Mouse (Mus musculus): ENCODE measurements around the gene Ifrd2.

Gene Ifrd2

DNA sequence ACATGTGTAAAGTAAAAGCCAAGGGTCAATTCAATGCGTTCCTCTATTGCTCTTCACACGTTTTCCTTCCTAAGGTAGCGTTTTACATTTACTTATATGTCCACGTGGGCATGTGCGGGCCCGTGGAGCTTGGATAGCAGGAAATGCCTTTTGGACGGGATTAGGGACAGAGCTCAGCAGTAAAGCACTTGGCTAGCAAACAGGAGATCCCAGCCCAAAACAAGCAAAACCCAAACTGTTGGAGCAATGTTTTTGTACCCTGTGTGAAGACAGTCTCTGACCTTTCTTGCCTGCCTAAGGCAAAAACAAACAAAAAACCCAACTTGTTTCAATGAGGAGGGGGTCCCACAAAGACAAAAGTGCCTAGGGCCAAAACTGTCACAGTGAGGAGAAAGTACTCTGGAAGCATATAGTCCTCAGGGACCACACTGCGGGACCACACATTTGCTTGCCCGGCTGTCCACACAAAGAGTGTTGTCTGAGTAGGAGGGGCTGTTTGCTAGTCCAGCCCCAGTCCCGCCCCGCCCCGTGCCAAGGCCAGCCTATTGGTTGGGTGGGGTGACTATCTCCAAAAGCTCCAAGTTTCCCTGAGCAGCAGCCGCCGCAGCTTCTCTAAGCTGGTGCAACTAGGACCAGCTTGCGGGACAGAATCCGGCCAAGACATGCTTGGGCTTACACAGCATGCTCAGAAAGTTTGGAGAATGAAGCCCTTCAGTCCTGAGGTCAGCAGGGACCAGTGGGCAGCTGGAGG is 10.9 kb upstream of the Ifrd2 start, which contains the start of gene Hyal1:
Gene Hyal1 (plus strand): TSS at position 571 of the 751 bp plus-strand sequence.
- no peak for DNase-seq

DNA sequence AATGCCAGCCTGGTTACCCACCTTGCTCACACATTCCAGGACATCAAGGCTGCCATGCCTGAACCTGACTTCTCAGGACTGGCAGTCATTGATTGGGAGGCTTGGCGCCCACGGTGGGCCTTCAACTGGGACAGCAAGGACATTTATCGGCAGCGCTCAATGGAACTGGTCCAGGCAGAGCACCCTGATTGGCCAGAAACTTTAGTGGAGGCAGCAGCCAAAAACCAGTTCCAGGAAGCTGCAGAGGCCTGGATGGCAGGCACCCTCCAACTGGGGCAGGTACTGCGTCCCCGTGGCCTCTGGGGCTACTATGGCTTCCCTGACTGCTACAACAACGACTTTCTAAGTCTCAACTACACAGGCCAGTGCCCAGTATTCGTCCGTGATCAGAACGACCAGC is 9.6 kb upstream of the Ifrd2 start:
- no peak for DNase-seq

DNA sequence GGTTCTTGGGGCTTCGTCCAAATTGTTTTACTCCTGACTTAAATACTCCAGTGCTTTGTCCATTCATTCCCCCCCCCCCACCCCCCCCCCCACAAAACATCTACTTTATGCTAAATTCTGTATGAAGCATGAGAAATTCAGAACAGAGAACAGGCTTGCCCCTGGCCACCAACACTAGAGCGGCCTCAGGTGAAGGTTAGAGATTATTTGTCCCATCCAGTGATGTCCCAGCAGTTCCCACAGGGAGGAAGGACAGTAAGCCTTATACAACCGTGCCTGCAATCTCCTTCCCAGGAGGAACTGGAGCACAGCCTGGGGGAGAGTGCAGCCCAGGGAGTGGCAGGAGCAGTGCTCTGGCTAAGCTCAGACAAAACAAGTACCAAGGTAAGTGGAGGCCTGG is 8.9 kb upstream of the Ifrd2 start, which contains the start of gene Naa80:
Gene Naa80 (plus strand): TSS at position 301 of the 400 bp plus-strand sequence.
- no peak for DNase-seq

DNA sequence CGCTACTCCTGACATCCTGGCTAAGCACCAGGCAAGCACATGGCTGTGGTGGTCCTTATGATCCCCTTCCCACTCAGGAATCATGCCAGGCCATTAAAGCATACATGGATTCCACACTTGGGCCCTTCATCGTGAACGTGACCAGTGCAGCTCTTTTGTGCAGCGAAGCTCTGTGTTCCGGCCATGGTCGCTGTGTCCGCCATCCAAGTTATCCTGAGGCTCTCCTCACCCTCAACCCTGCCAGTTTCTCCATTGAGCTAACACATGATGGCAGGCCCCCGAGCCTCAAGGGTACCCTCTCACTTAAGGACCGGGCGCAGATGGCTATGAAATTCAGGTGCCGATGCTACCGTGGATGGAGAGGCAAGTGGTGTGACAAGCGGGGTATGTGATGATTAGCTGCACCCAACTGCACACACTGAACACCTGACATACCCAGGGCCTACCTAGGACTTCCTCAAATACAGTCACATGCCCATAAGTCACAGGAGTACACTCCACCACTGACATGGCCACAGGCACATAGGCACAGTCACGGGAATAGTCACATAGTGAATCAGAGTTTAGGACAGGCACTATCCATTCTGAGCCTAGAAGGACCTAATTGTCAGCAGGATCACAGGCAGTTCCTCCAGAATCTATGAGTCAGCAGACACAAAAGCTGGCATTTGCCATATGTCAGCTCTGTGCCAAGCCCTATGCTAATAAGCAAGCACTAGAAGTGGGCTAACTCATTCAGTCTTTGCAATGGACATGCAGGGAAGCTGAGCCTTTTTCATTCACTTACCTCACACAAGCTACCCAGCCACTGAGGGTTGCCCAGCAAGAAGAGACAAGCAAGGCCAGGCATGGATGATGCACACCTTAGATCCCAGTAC is 8.2 kb upstream of the Ifrd2 start:
- DNase-seq = no peak

DNA sequence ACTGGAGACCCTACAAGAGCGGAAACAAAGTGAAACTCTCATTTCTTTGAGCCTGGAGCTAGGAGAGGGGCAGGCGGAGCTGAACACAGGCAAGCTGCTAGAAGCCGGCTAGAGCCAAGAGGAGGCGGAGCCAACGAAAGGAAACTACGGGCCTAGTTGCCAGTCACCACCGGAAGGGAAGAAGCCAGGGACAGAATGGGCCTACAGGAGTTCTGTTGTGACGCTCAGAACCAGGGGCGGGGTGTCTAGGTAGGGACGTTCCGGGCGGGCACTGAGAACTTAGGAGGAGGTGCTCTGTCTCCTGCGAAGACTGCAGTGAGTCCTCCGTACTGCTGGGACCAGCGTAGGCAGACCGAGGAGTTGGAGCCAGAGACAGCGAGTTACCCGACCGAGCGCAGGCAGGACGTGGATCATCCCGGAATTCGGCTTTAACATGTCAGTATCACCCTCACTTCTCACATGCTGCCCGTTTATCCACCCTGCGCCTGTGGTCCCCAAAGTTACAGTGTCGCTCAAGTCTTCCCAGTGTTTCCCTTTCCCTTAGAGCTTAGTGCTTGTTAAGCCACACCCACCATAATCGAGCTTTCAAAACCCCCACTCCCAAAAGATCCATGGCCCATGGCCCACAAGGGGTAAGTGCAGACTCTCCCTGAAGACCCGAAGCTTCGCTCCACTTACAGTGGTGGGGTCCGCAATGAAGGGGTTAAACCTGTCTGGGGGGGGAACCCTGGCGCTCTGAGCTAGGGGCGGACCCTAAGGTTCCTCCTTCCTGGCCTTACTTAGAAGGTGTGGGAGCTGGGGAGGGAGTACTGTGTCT is 6.7 kb upstream of the Ifrd2 start, which contains the start of gene Hyal3:
Gene Hyal3 (plus strand): TSS at position 318 of the 817 bp plus-strand sequence.
- DNase-seq = peak; percentile 87

DNA sequence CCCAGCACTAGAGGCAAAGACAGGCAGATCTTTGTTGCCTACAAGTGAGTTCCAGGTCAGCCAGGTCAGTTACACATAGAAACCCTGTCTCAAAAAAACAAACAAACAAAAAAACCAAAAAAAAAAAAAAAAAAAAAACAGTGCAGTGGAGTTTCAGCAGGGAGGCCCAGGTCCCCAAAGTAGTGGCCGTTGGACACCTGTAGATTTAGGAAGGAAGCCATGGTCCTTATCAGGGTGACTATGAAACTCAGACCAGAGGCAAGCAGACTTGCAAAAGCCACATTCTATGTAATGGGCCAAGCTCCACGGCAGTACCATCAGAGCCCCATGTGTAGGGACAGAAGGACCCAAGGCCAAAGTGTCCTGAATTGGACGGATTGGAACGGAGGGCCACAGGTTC is 5.9 kb upstream of the Ifrd2 start:
- DNase-seq = no peak

DNA sequence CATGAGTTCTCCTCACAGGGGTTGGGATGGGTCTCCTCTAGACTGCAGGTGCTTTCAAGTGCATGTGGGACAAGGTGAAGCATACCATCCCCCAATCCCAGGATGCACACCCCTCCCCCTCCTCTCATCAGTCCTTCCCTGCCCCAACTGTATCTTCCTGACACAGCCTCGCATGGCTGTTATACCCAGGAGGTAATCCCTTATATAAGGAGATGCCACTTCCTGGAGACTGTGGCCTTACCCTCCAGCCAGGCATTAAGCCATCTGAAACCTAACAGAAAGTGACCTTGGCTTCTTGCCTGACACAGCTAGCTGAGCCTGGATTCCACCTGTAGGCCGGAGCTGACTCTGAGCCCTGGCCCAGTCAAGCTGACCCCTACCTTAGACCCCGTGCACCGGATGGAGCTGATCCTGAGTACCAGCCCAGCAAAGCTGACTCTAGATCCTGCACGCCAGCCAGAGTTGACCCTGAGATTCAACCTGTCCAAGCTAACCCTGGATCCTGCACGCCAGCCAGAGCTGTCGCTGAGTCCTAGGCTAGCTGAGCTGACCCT is 4.9 kb upstream of the Ifrd2 start:
- no peak for DNase-seq

DNA sequence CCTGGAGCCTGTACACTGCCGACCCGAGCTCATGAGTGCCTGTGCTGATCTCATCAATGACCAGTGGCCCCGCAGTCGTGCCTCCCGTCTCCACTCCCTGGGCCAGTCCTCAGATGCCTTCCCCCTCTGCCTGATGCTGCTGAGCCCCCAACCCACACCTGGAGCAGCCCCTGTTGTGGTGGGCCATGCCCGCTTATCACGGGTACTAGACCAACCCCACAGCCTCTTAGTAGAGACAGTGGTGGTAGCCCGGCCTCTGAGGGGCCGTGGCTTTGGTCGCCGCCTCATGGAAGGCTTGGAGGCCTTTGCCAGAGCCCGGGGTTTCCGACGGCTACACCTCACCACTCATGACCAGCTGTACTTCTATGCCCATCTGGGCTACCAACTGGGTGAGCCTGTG is 4.3 kb upstream of the Ifrd2 start:
- DNase-seq = no peak

DNA sequence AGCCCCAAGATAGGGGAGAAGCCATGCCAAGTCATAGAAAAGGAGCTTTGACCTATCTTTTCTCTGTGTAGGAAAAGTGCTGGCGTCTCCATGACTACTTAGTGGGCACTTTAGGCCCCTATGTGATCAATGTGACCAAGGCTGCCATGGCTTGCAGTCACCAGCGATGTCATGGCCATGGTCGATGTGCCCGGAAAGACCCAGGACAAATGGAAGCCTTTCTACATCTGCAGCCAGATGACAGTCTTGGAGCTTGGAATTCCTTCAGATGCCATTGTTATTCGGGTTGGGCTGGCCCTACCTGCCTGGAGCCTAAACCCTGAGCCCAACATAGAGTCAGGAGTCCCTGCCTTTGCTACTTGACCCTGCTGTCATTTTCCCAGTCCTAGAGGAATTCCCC is 938 bp upstream of the Ifrd2 start:
- no peak for DNase-seq

DNA sequence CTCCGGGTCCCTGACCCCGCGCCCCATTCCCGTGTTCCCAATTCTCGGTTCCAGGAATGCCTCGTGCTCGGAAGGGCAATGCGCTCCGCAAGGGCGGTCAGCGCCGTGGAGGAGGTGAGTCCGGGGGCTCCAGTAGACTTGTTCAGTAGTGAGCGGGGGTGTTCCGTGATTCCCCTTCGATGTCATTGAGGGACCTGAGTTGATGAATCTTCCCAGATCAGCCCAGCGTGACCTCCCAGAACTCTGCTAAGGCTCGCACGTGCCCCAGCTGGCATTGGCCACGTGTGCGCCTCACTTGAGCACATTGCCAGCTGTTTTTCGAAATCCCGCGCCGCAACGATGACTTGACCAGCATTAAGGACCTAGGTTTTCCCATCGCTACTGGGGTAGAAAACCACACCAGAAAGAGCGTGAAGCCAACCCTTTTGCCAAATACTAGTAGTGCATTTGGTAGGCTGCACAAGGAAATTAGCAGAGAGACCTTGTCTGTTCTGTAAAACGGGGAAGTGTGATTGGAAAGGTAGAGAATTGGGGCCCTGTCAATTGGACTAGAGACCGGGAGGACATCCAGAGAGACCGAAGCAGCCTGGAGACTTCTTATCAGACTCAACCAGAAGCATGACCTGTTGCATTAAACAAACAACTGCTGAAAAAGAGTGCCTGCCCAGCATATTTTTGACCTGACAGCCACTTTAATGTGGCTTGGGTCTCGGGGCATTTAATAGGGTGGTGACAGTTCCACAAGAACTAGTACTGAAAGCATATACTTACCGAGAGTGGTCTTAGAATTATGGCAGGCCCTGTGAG is 594 bp downstream of the Ifrd2 start:
- DNase-seq = no peak

DNA sequence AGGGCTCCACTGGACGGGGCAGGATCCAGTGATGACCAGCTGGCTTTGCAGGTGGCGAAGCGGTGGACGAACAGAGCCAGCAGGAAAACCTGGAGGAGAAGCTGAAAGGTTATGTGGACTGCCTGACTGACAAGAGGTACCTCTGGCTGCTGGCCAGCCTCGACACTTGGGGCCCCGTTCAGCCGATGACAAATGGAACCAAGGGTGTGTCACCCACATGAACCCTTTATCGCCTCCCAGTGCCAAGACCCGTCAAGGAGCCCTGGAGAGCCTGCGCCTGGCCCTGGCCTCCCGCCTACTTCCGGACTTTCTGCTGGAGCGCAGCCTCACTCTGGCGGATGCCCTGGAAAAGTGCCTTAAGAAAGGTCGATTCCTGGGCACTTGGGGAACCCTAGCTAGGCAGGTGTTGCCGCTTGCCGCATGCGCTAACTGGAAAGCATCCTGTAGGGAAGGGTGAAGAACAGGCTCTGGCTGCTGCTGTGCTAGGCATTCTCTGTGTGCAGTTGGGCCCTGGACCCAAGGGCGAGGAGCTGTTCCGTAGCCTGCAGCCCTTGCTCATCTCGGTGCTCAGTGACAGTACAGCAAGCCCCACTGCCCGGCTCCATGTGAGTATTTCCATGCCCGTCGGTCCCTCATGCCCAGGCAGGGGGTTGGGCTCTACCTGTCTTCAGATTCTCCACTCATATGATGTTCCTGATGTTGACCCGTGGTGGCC is 2.8 kb downstream of the Ifrd2 start:
- DNase-seq = no peak

DNA sequence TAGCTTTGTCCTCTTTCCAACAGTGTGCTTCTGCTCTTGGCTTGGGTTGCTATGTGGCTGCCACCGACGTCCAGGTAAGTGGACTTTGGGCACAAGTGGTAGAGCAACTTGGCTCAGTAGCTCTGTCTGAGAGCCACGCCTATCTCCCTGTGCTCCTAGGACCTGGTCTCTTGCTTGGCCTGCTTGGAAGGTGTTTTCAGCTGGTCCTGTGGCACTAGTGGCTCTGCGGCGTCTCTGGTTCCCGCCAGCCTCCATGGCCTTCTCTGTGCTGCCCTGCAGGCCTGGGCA is 3.3 kb downstream of the Ifrd2 start:
- DNase-seq = no peak

DNA sequence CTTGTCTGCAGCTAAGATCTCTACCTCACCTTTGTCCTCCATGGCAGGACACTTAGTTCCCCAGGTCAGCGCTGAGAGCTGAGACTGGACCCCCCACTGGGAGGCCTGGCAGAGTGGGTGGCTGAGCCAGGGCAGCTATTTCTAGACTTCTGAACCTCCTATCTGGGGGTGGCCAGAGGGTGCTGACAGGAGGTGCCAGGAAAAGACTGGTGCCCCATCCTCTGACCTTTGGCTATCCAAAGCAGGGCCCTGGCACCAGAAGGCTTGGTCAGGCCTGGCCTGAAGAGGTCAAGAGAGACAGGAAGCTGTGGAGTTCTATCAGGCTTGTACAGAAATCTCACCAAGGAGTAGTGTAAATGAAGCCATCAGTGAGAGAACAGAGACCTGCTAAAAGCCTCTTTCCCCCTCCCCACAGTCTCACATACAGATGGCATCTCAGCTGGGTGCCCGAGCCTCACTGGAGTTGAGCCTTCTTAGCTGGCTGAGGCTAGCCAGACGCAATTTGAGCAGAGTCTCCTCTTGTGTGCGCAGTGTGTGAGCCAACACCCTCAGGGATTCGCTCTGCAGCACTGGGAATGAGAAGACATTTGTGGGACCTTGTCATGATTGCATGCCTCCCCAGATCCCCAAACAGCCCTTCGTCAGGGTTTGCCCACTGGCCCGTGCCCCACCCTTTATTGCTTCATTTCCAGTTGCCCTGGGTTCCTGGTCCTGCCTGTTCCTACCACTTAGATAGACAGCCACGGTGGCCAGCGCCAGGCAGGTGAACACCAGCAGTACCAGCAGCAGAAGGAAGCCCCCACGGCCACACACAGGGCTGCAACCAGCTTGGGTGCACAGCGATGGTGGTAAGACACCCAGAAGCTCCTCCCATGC is 5.9 kb downstream of the Ifrd2 start:
- DNase-seq = no peak

DNA sequence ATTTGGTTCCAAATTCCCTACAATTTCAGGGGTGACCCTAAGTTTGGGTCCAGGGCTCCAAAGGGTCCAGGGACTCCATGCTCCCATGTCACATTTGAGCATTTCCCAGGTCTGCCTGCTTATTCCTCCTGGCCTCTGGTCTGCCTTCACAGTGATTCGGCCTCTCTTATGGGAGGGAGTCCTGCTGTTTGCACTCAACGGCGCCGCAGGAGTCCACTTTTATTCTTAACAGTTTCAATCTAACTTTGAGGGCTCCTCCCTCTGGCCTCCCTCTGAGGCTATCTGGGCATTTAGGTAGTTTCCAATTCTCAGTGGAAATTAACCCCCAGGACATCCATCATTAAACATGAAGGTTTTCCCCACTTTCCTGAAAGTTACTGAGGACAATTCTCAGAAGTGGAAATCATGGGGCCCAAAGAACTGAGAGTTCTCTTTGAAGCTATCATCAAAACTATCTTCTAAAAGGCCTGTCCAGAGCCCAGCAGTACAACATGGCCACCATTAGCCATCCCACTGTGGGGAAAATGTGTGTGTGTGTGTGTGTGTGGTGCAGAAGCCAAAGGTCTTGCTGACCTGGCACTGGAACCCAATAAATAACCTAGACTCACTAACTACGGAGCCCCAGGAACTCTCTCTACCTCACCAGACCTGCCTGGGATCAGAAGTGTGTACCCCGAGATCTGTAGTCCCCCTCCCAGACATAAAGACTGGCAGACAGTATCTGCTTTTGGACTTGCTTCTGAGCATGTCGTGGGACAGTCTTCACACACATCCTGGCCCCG is 7.0 kb downstream of the Ifrd2 start:
- DNase-seq = no peak

DNA sequence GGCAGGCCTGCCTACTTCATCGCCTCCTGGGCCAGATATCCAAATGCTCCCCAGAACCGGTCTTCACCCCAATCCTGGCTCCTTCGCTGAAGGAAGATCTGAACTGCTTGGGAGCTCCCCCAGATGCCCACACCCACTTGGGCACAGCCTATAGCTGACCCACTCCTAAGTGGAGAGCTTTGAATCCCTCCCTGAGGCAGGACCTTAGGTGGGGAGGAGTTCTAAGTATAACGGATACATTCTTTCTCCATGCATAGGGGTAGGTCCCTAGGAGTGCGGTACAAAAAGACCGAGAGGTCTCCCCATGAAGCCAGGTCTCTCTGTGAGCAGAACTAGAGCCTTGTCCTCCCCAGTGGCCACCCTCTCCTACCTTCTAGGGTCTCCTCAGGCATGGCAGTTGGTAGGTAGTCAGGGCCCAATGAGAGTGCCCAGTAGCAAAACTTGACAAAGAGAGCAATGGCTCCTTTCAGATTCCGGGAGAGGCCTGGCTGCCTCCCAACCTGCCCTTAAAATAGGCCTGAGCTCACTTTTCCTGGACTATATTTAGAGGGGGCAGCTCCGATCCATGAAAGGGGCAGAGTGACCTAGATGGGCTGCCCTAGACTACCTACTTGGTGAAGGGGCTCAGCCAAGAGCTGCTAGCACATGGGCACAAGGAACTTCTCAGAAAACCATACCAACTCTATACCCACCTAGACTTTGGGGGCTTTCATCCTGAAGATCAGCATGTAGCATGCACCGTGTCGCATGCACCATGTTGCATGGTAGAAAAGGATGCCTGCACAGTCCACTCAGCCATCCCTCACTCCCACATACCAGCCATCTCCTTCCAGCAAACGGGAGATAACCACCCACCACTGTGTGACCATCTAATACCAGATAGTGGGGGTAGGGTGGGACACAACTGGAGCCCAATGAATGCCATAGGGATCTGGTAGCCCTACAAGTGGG is 9.5 kb downstream of the Ifrd2 start:
- DNase-seq = no peak

DNA sequence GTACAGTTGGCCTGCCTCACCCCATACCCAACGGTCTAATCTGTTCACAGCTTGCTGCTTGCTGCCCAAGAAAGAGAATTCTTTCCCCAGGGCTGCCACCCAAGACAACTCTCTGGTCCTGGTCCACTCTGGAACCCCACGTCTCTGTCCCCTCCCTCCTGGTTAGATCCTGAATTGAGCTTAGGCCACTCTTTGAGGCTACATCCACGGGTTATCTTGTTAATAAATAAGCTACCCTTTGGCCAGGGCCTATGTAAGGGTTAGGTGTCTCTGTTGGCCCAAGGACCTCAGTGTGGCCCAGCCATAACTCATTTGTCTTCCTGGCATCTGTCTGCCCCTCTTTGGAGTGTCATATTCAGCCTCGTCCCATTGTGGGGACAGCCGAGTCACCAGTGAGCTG is 10.9 kb downstream of the Ifrd2 start:
- no peak for DNase-seq

DNA sequence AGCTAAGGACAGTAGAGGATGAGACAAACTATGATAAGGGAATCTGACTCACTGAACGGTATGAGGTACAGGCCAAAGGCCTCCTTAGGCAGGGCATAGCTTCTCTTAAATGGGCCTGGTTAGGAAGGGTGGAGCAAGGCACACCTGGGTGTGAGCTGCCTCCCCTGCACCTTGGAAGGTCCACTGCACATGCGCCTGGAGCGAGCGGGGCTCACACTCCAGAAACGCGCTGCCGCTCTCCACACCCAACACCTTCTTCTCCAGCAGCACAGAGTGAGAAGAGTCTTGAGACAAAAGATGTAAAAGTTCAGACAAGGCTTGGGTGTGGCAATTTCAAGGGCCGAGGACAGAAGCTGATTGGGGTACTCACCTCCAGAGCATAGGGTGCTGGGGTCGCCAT is 12.0 kb downstream of the Ifrd2 start:
- DNase-seq = no peak

DNA sequence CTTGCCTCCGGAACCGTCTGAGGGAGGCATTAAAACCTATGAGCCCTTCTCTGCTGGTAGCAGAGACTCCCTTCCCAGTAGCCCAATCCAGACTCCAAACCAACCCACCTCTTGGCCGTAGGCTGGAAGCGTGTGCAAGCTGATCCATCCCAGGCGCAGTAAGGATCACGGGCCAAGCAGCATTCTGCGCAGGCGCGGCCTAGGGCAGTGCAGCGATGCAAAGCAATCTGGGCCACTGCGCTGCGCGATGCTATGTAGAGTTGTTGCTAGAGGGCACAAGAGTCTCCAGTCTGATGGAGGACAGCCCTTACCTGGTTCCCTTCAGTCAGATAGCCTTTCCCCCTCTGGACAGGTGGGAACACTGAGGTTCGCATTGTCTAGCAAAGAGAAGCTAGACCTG is 12.4 kb downstream of the Ifrd2 start:
- DNase-seq = no peak

Data from thymus, postnatal 25 days (tissue).